Mouse (Mus musculus) lung, embryonic 14.5 days (tissue): ENCODE measurements around the gene Olfr825. TPM values are rescaled to one million over a fixed set of nuclear protein-coding genes. Genes with fewer than 3 reads are reported as not detected.
"Not testable (repeated sequence)": the region's sequence is repeated elsewhere in the genome, so short reads cannot be mapped to it uniquely, and the experiment has no call there.

Experiments used
- ATAC-seq: fragments of 200-750 bp; cut with Nextera tagmentation; 2 replicates; pipeline ENCODE4 v1.8.0; 2017; ENCODE audit warnings: mild to moderate bottlenecking, moderate TSS enrichment, moderate library complexity; ENCODE audit not compliant: insufficient read depth
- DNase-seq: peaks from one replicate; pipeline ENCODE4 v3.0.0-alpha.2; 2015
- H3K27ac ChIP-seq: fragments of 300-500 bp; sonication (generic); 2 replicates; pipeline ENCODE4 v1.5.1; 2014; ENCODE audit warnings: low read depth, mild to moderate bottlenecking, moderate library complexity
- H3K27me3 ChIP-seq: fragments of 300-500 bp; sonication (generic); 2 replicates; pipeline ENCODE4 v1.6.1; 2014; ENCODE audit warnings: low read length, control low read depth; ENCODE audit not compliant: insufficient read depth
- H3K36me3 ChIP-seq: fragments of 300-500 bp; sonication (generic); 2 replicates; pipeline ENCODE4 v1.6.1; 2014; ENCODE audit warnings: control low read depth; ENCODE audit not compliant: insufficient read depth
- H3K4me1 ChIP-seq: fragments of 300-500 bp; sonication (generic); 2 replicates; pipeline ENCODE4 v1.6.1; 2014; ENCODE audit warnings: antibody characterized with exemption, control low read depth; ENCODE audit not compliant: insufficient read depth
- H3K4me2 ChIP-seq: fragments of 300-500 bp; sonication (generic); 2 replicates; pipeline ENCODE4 v1.6.1; 2014; ENCODE audit warnings: mild to moderate bottlenecking
- H3K4me3 ChIP-seq: fragments of 300-500 bp; sonication (generic); 2 replicates; pipeline ENCODE4 v1.5.1; 2014; ENCODE audit warnings: low read depth, low read length
- H3K9ac ChIP-seq: fragments of 300-500 bp; sonication (generic); 2 replicates; pipeline ENCODE4 v1.6.1; 2014
- H3K9me3 ChIP-seq: fragments of 300-500 bp; sonication (generic); 2 replicates; pipeline ENCODE4 v1.6.1; 2016; ENCODE audit warnings: low read depth, low read length, control low read depth
- CTCF ChIP-seq: IDR thresholded peaks from 2 replicates; pipeline ENCODE4 v1.5.1; 2016; ENCODE audit warnings: antibody characterized with exemption, low read depth
- WGBS: fragments of 180-500 bp; shearing (Covaris S2); extraction: QIAGEN DNeasy Blood & Tissue Kit; methylation state at CpG from one replicate; pipeline ENCODE4 v1.1.7; 2014; 5-methylcytosine and 5-hydroxymethylcytosine counted together
- polyA plus RNA-seq: library from polyadenylated mRNA; unstranded; fragments of >200 nt; fragmentation: Nextera tagmentation; extraction: Ambion mirVana; gene quantifications from 2 replicates; pipeline ENCODE4 v1.2.1, GENCODE M21; 2014

Olfr825 gene
- not detected in 2 replicates for polyA plus RNA-seq

GRCm38 (mm10) chr10:130166666-130167065, at the start of gene Olfr825:
Gene Olfr825, minus strand, starts transcription at chr10:130166766.
- H3K27me3 ChIP-seq, result no peaks in the 10 kb centered on the region
- no peaks in the 10 kb centered on the region for H3K4me1 ChIP-seq
- no peak for ATAC-seq
- no peak within 1 kb of the TSS for H3K27ac ChIP-seq
- TF ChIP-seq CTCF, result no peak
- no peak within 1 kb of the TSS for H3K9ac ChIP-seq
- no peak within 1 kb of the TSS for H3K4me3 ChIP-seq
- H3K9me3 ChIP-seq, result no peaks in the 10 kb centered on the region
- H3K36me3 ChIP-seq, result no peaks in the 10 kb centered on the region
- H3K4me2 ChIP-seq, result no peak within 1 kb of the TSS
- DNase-seq, result no peak

- Histone ChIP-seq H3K4me1 (no peaks in the 10 kb centered on the region), H3K36me3 (no peaks in the 10 kb centered on the region), H3K27me3 (no peaks in the 10 kb centered on the region), H3K4me2 (no peak within 1 kb of the TSS), H3K27ac (no peak within 1 kb of the TSS), H3K4me3 (no peak within 1 kb of the TSS), H3K9me3 (no peaks in the 10 kb centered on the region), H3K9ac (no peak within 1 kb of the TSS)
- 87% methylated on average over 1 of the region's 1 CpGs for WGBS
- TF ChIP-seq CTCF, result no peak
- no peak for ATAC-seq
- DNase-seq, result no peak
These were observed 47.7 kb upstream of the Olfr825 start, which contains the start of gene Olfr827 for GRCm38 (mm10) chr10:130214303-130214702. Gene Olfr827, minus strand, starts transcription at chr10:130214403.

GRCm38 (mm10) chr10:130184086-130184485, 17.5 kb upstream of the Olfr825 start, which contains the start of gene Olfr826:
Gene Olfr826, minus strand, starts transcription at chr10:130184186.
- H3K4me2 ChIP-seq, result no peak within 1 kb of the TSS
- no peak within 1 kb of the TSS for H3K4me3 ChIP-seq
- no peaks in the 10 kb centered on the region for H3K36me3 ChIP-seq
- no peaks in the 10 kb centered on the region for H3K9me3 ChIP-seq
- TF ChIP-seq CTCF, result no peak
- ATAC-seq (no peak), DNase-seq (no peak)
- WGBS, result 56% methylated on average over 1 of the region's 1 CpGs
- H3K27ac ChIP-seq, result no peak within 1 kb of the TSS
- H3K27me3 ChIP-seq, result no peaks in the 10 kb centered on the region
- H3K4me1 ChIP-seq, result no peaks in the 10 kb centered on the region
- H3K9ac ChIP-seq, result no peak within 1 kb of the TSS

- no peak for DNase-seq
- ATAC-seq, result no peak
- Histone ChIP-seq H3K36me3 (no peaks in the 10 kb centered on the region), H3K9me3 (no peaks in the 10 kb centered on the region), H3K9ac (no peak overlapping the region), H3K4me3 (no peak overlapping the region), H3K4me2 (no peak overlapping the region), H3K27me3 (no peaks in the 10 kb centered on the region), H3K27ac (no peak overlapping the region), H3K4me1 (no peaks in the 10 kb centered on the region)
- TF ChIP-seq CTCF, result no peak
These were observed 1.4 kb downstream of the Olfr825 start for GRCm38 (mm10) chr10:130165196-130165595.

GRCm38 (mm10) chr10:130144121-130144520, 22.4 kb downstream of the Olfr825 start:
- WGBS, result 72% methylated on average over 5 of the region's 5 CpGs
- DNase-seq (no peak), ATAC-seq (no peak)
- Histone ChIP-seq H3K27ac (no peak overlapping the region), H3K4me3 (no peak overlapping the region), H3K4me1 (no peaks in the 10 kb centered on the region), H3K27me3 (no peaks in the 10 kb centered on the region), H3K9me3 (no peaks in the 10 kb centered on the region), H3K9ac (no peak overlapping the region), H3K36me3 (no peaks in the 10 kb centered on the region), H3K4me2 (no peak overlapping the region)
- no peak for TF ChIP-seq CTCF

- H3K27ac ChIP-seq, H3K27me3 ChIP-seq, H3K4me1 ChIP-seq, DNase-seq, H3K4me2 ChIP-seq, H3K4me3 ChIP-seq, H3K36me3 ChIP-seq, H3K9ac ChIP-seq, ATAC-seq, H3K9me3 ChIP-seq: not testable (repeated sequence)
- WGBS, result 75% methylated on average over 5 of the region's 5 CpGs
These were observed 24.1 kb downstream of the Olfr825 start for GRCm38 (mm10) chr10:130142481-130142880.

- DNase-seq (no peak), ATAC-seq (no peak)
- no peak overlapping the region for H3K9ac ChIP-seq
- H3K4me3 ChIP-seq, result no peak overlapping the region
- TF ChIP-seq CTCF, result no peak
- no peak overlapping the region for H3K27ac ChIP-seq
- no peaks in the 10 kb centered on the region for H3K27me3 ChIP-seq
- no peaks in the 10 kb centered on the region for H3K9me3 ChIP-seq
- no peak overlapping the region for H3K4me2 ChIP-seq
- no peaks in the 10 kb centered on the region for H3K4me1 ChIP-seq
- H3K36me3 ChIP-seq, result no peaks in the 10 kb centered on the region
These were observed 31.8 kb downstream of the Olfr825 start for GRCm38 (mm10) chr10:130134811-130135210.

- not testable (repeated sequence) for DNase-seq, H3K9ac ChIP-seq, H3K27me3 ChIP-seq, H3K36me3 ChIP-seq, H3K4me2 ChIP-seq, H3K4me1 ChIP-seq, H3K9me3 ChIP-seq, H3K27ac ChIP-seq, ATAC-seq, H3K4me3 ChIP-seq
These were observed 36.7 kb downstream of the Olfr825 start, which contains the start of gene Olfr824 for GRCm38 (mm10) chr10:130129900-130130299. Gene Olfr824, minus strand, starts transcription at chr10:130130000.

- not testable (repeated sequence) for H3K4me2 ChIP-seq, H3K4me1 ChIP-seq, DNase-seq, H3K4me3 ChIP-seq, H3K27ac ChIP-seq, H3K27me3 ChIP-seq, H3K36me3 ChIP-seq, H3K9ac ChIP-seq, H3K9me3 ChIP-seq, ATAC-seq
- 69% methylated on average over 3 of the region's 3 CpGs for WGBS
These were observed 50.5 kb downstream of the Olfr825 start for GRCm38 (mm10) chr10:130116045-130116444.

GRCm38 (mm10) chr10:130115283-130115682, 51.3 kb downstream of the Olfr825 start, which contains the start of gene Olfr823:
Gene Olfr823, minus strand, starts transcription at chr10:130115383.
- H3K27me3 ChIP-seq, DNase-seq, H3K4me3 ChIP-seq, ATAC-seq, H3K9ac ChIP-seq, H3K36me3 ChIP-seq, H3K27ac ChIP-seq, H3K4me1 ChIP-seq, H3K4me2 ChIP-seq, H3K9me3 ChIP-seq: not testable (repeated sequence)
- 81% methylated on average over 1 of the region's 1 CpGs for WGBS
